Mouse (Mus musculus) C2C12 (cell line): ENCODE results near the gene Tmem107. TPM values are rescaled to one million over a fixed set of nuclear protein-coding genes. Genes with fewer than 3 reads are reported as not detected.

Experiments used
- H3K27me3 ChIP-seq: one replicate; pipeline ENCODE4 v1.6.1; 2011; ENCODE audit not compliant: control insufficient read depth, insufficient read depth, insufficient read length
- H3K36me3 ChIP-seq: one replicate; pipeline ENCODE4 v1.6.1; 2011; ENCODE audit not compliant: control insufficient read depth, insufficient read depth
- H3K4me3 ChIP-seq: one replicate; pipeline ENCODE4 v1.5.1; 2011; ENCODE audit warnings: mild to moderate bottlenecking, control low read depth; ENCODE audit not compliant: poor library complexity, insufficient read depth, severe bottlenecking
- H3K79me2 ChIP-seq: one replicate; pipeline ENCODE4 v1.6.1; 2011; ENCODE audit not compliant: control insufficient read depth, insufficient read depth
- H3K79me3 ChIP-seq: one replicate; pipeline ENCODE4 v1.6.1; 2011; ENCODE audit warnings: low read depth, control low read depth
- H3ac ChIP-seq: one replicate; pipeline ENCODE3; 2011; ENCODE audit warnings: low read depth; ENCODE audit not compliant: control insufficient read depth, insufficient read length
- CEBPB ChIP-seq: IDR thresholded peaks from one replicate; pipeline ENCODE4 v1.6.1; 2011; ENCODE audit warnings: low read depth, mild to moderate bottlenecking, control low read depth, moderate library complexity
- CTCF ChIP-seq: IDR thresholded peaks from one replicate; pipeline ENCODE4 v1.5.1; 2011; ENCODE audit not compliant: control insufficient read depth, insufficient read depth, insufficient read length
- FOSL1 ChIP-seq: IDR thresholded peaks from one replicate; pipeline ENCODE4 v1.8.0; 2011; ENCODE audit warnings: mild to moderate bottlenecking, low read length; ENCODE audit not compliant: poor library complexity, insufficient read depth, severe bottlenecking
- MAX ChIP-seq: IDR thresholded peaks from one replicate; pipeline ENCODE4 v1.6.1; 2011; ENCODE audit warnings: mild to moderate bottlenecking, control low read depth
- MYOD1 ChIP-seq: IDR thresholded peaks from one replicate; pipeline ENCODE4 v1.6.1; 2011; ENCODE audit warnings: low read depth; ENCODE audit not compliant: control insufficient read depth, insufficient read length
- MYOG ChIP-seq: IDR thresholded peaks from one replicate; pipeline ENCODE4 v1.6.1; 2011; ENCODE audit not compliant: control insufficient read depth, insufficient read length; ENCODE audit errors: extremely low read depth
- USF1 ChIP-seq: IDR thresholded peaks from one replicate; pipeline ENCODE4 v1.6.1; 2011; ENCODE audit warnings: low read depth, mild to moderate bottlenecking, control low read depth, moderate library complexity
- polyA plus RNA-seq: library from polyadenylated mRNA; unstranded; fragments of >200 nt; fragmentation: generic; extraction: Trizol; gene quantifications from one replicate; pipeline ENCODE4 v1.2.1, GENCODE M21; 2012; ENCODE audit warnings: missing spikeins

Tmem107 gene
- polyA plus RNA-seq, 1 experiment = 41.9 TPM

DNA sequence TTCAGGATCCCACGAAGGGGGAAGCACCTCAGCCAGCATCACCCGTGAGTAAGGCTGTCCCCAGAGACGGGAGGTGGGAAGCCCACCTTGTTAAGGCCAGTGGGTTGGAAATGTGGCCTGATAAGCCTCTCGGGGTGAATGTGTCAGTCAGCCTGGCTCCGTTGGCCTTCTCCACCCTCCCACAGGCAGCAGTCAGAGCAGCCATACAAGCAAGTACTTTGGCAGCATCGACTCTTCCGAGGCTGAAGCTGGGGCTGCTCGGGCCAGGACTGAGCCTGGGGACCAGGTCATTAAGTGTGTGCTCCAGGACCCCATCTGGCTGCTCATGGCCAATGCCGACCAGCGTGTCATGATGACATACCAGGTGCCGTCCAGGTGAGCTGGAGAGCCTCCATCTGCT, 37.1 kb downstream of the Tmem107 start:
- no peak for TF ChIP-seq CTCF
- no peak for TF ChIP-seq FOSL1
- no peak for TF ChIP-seq USF1
- TF ChIP-seq MAX = no peak
- no peak for TF ChIP-seq MYOD1
- no peak for TF ChIP-seq CEBPB
- no peak for TF ChIP-seq MYOG
- Histone ChIP-seq H3K27me3 (no peaks in the 10 kb centered on the region), H3K79me2 (no peaks in the 10 kb centered on the region), H3ac (no peak overlapping the region), H3K4me3 (no peak overlapping the region), H3K36me3 (peaks cover 39% of the 10 kb centered on the region), H3K79me3 (no peaks in the 10 kb centered on the region)

DNA sequence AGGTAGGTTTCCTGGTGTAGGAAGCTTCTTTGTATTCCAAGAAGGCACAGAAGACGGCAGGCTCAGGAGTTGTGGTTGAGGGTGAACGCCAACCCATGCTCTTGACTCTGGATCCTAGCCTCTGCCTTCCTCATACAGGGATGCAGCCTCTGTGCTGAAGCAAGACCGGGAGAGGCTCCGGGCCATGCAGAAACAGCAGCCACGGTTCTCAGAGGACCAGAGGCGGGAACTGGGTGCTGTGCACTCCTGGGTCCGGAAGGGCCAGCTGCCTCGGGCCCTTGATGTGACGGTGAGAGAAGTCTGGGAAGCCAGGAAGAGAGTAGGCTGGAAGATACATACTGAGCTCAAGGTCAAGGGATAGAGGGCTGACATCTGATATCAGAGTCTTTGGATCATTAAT, 37.6 kb downstream of the Tmem107 start:
- no peaks in the 10 kb centered on the region for H3K79me3 ChIP-seq
- no peak for TF ChIP-seq USF1
- TF ChIP-seq CEBPB = no peak
- no peak for TF ChIP-seq MYOG
- no peak for TF ChIP-seq FOSL1
- no peak for TF ChIP-seq MAX
- no peak for TF ChIP-seq CTCF
- no peaks in the 10 kb centered on the region for H3K79me2 ChIP-seq
- H3ac ChIP-seq = no peak overlapping the region
- H3K4me3 ChIP-seq = no peak overlapping the region
- H3K27me3 ChIP-seq = no peaks in the 10 kb centered on the region
- peaks cover 33% of the 10 kb centered on the region for H3K36me3 ChIP-seq

DNA sequence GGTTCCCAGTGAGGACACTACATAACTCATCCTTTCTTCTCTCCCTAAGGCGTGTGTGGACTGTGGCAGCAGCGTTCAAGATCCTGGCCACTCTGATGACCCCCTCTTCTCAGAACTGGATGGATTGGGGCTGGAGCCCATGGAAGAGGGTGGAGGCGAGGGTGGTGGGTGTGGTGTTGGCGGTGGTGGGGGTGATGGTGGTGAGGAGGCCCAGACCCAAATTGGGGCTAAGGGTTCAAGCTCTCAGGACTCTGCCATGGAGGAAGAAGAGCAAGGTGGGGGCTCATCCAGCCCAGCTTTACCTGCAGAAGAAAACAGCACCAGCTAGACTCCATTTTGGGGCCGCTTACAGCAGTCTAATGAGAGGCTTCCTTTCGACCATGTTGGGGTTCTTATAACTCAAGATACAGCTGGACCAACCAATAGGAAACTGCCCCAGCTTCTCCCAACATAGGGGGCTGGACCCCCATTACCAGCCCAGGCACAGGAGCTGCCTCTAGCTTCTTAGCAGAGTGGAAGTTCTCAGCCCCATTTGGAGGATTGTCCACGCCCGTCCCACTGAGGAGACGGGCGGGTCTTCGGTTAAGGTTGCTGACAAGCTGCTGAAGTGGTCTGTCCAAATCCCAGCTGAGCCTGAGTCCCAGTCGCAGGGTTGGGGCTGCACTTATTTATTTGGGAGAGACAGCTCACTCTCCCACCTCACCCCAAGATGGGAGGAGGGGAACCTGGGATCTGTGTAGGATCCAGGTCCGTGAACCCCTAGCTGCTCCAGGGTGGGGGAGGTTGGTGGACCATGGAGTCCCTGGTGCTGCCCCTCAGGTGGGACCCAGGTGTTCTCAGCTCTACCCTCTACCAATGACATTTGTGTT, 38.7 kb downstream of the Tmem107 start:
- TF ChIP-seq CEBPB = no peak
- TF ChIP-seq MYOD1 = no peak
- no peaks in the 10 kb centered on the region for H3K79me3 ChIP-seq
- no peak overlapping the region for H3K4me3 ChIP-seq
- no peak overlapping the region for H3ac ChIP-seq
- peaks cover 23% of the 10 kb centered on the region for H3K36me3 ChIP-seq
- no peaks in the 10 kb centered on the region for H3K27me3 ChIP-seq
- H3K79me2 ChIP-seq = no peaks in the 10 kb centered on the region

DNA sequence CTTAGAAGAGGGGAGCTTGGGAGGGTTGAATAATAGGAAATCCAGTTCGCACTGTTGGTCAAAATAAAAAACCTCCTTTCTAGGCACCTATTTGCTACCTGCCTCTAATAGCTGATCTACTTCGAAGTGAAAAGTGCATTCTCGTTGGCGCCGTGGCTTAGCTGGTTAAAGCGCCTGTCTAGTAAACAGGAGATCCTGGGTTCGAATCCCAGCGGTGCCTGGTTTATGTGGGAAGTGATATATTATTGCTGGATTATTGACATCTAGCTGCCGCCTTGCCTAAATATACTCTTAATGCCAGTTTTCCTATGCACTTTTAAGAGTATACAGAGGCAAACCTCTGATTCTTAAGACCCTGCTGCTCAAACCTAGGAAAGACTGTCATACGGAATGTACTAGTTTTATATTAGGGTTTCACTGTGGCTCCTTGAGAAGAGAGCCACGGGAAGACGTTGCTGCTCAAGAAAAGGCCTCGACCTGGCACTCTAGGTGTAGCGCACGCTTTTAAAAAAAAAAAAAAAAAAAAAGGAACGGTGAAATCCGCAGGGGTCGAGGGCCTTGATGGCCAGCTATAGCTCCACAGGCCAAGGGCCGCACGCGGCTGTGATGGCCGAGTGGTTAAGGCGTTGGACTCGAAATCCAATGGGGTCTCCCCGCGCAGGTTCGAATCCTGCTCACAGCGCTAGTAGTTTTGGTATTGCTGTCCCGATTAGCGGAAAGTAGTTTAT, 39.9 kb downstream of the Tmem107 start:
- Histone ChIP-seq H3K27me3 (no peaks in the 10 kb centered on the region), H3K79me3 (no peaks in the 10 kb centered on the region), H3K36me3 (peaks cover 17% of the 10 kb centered on the region), H3K79me2 (no peaks in the 10 kb centered on the region), H3ac (no peak overlapping the region), H3K4me3 (no peak overlapping the region)
- no peak for TF ChIP-seq MYOD1
- peak; percentile 1 for TF ChIP-seq CEBPB

GRCm38 (mm10) chr11:69111051-69111810, 40.6 kb downstream of the Tmem107 start:
- TF ChIP-seq FOSL1 (no peak), CTCF (no peak), MAX (no peak)
- Histone ChIP-seq H3K79me2 (no peaks in the 10 kb centered on the region), H3ac (no peak overlapping the region), H3K27me3 (no peaks in the 10 kb centered on the region), H3K79me3 (no peaks in the 10 kb centered on the region), H3K4me3 (no peak overlapping the region), H3K36me3 (peaks cover 10% of the 10 kb centered on the region)
